In genomic region chr1:134770312-134770711, GRCm38 (mm10) we compare ENCODE assay signal across 19 mouse cellular contexts.
DNase-seq lines count a peak whose midpoint lies in the region; ATAC-seq lines count a peak whose summit lies in the region.
"Had no signal": no experiment of that assay in that cellular context is flagged by ENCODE, and none has a peak within 500 bp of the region (broad histone marks: within the 10 kb centered on the region; RNA-seq: fewer than 3 reads in every experiment).

No protein-coding gene starts in this region.

- H3K4me1 ChIP-seq in heart, embryonic 15.5 days (replicated peaks) = peaks cover 35% of the 10 kb centered on the region
- H3K4me1 ChIP-seq in heart, embryonic 12.5 days (replicated peaks) = peaks cover 31% of the 10 kb centered on the region
- H3K4me1 ChIP-seq in lung, embryonic 15.5 days = peaks cover 44% of the 10 kb centered on the region
- peaks cover 36% of the 10 kb centered on the region for H3K4me1 ChIP-seq in intestine, embryonic 16.5 days (ENCODE audit: control insufficient read depth, insufficient read depth, low read length)
- H3K4me1 ChIP-seq: forebrain, embryonic 15.5 days; hindbrain, embryonic 15.5 days had no signal

- ATAC-seq in heart, embryonic 15.5 days (replicated peaks; ENCODE audit: insufficient number of reproducible peaks, insufficient read depth, low FRiP score, low read depth) = no peak
- no peak for ATAC-seq in heart, embryonic 12.5 days (ENCODE audit: insufficient number of reproducible peaks, low FRiP score)
- ATAC-seq in lung, embryonic 15.5 days (ENCODE audit: borderline replicate concordance, extremely low read depth, low FRiP score, low TSS enrichment) = no peak
- no peak for ATAC-seq in intestine, embryonic 16.5 days
- ATAC-seq: forebrain, embryonic 15.5 days; liver, embryonic 12.5 days; lung, postnatal 0 days had no signal

- peaks cover 58% of the 10 kb centered on the region for H3K36me3 ChIP-seq in heart, embryonic 15.5 days
- H3K36me3 ChIP-seq in heart, embryonic 12.5 days = peaks cover 83% of the 10 kb centered on the region
- H3K36me3 ChIP-seq in lung, embryonic 15.5 days = peaks cover 7% of the 10 kb centered on the region
- H3K36me3 ChIP-seq in intestine, embryonic 16.5 days (ENCODE audit: control insufficient read depth, insufficient read depth, low read length) = peaks cover 6% of the 10 kb centered on the region

- no peaks in the 10 kb centered on the region for H3K9me3 ChIP-seq in heart, embryonic 15.5 days (replicated peaks)
- no peaks in the 10 kb centered on the region for H3K9me3 ChIP-seq in heart, embryonic 12.5 days (replicated peaks)
- no peaks in the 10 kb centered on the region for H3K9me3 ChIP-seq in lung, embryonic 15.5 days
- H3K9me3 ChIP-seq in intestine, embryonic 16.5 days (ENCODE audit: control insufficient read depth, low read length) = no peaks in the 10 kb centered on the region
- H3K9me3 ChIP-seq: embryonic facial prominence, embryonic 13.5 days; forebrain, embryonic 15.5 days; hindbrain, embryonic 15.5 days; limb, embryonic 12.5 days; liver, embryonic 12.5 days had no signal

- no peaks in the 10 kb centered on the region for H3K27me3 ChIP-seq in heart, embryonic 15.5 days
- H3K27me3 ChIP-seq in heart, embryonic 12.5 days (replicated peaks) = no peaks in the 10 kb centered on the region
- no peaks in the 10 kb centered on the region for H3K27me3 ChIP-seq in lung, embryonic 15.5 days
- H3K27me3 ChIP-seq in intestine, embryonic 16.5 days (replicated peaks; ENCODE audit: control insufficient read depth, insufficient read depth, low read length) = no peaks in the 10 kb centered on the region
- H3K27me3 ChIP-seq: embryonic facial prominence, embryonic 13.5 days; forebrain, embryonic 15.5 days; hindbrain, embryonic 15.5 days; limb, embryonic 12.5 days; liver, embryonic 12.5 days had no signal

- no peak for DNase-seq in lung, postnatal 36 days
- no peak for DNase-seq in adrenal gland, adult 2 months
- no peak for DNase-seq in frontal cortex, postnatal 14 days (ENCODE audit: low spot score in 2 of 2)
- DNase-seq: adrenal gland, adult 8-10 months; cerebellum, adult 9-11 months; heart, adult 2 months; kidney, adult 2 months; right cerebral cortex, postnatal 25 days; thymus, postnatal 14 days had no signal

- H3K4me2 ChIP-seq in heart, embryonic 15.5 days = no peak overlapping the region
- no peak overlapping the region for H3K4me2 ChIP-seq in heart, embryonic 12.5 days
- no peak overlapping the region for H3K4me2 ChIP-seq in lung, embryonic 15.5 days
- H3K4me2 ChIP-seq in intestine, embryonic 16.5 days (ENCODE audit: low read depth, low read length) = no peak overlapping the region
- H3K4me2 ChIP-seq: embryonic facial prominence, embryonic 13.5 days; forebrain, embryonic 15.5 days; hindbrain, embryonic 15.5 days; limb, embryonic 12.5 days; liver, embryonic 12.5 days had no signal

- WGBS in heart, embryonic 15.5 days = 94% methylated on average over 5 of the region's 5 CpGs
- 96% methylated on average over 5 of the region's 5 CpGs for WGBS in heart, embryonic 12.5 days
- 94% methylated on average over 5 of the region's 5 CpGs for WGBS in lung, embryonic 15.5 days
- 97% methylated on average over 5 of the region's 5 CpGs for whole genome bisulfite sequencing in intestine, embryonic 16.5 days

- no peak overlapping the region for H3K4me3 ChIP-seq in heart, embryonic 15.5 days
- no peak overlapping the region for H3K4me3 ChIP-seq in heart, embryonic 12.5 days
- H3K4me3 ChIP-seq in lung, embryonic 15.5 days = no peak overlapping the region
- H3K4me3 ChIP-seq in intestine, embryonic 16.5 days (ENCODE audit: low read length) = no peak overlapping the region
- H3K4me3 ChIP-seq: embryonic facial prominence, embryonic 13.5 days; forebrain, embryonic 15.5 days; heart, adult 2 months; hindbrain, embryonic 15.5 days; limb, embryonic 12.5 days; liver, embryonic 12.5 days had no signal

- no peak overlapping the region for H3K9ac ChIP-seq in heart, embryonic 15.5 days
- H3K9ac ChIP-seq in heart, embryonic 12.5 days = no peak overlapping the region
- H3K9ac ChIP-seq in lung, embryonic 15.5 days = no peak overlapping the region
- H3K9ac ChIP-seq in intestine, embryonic 16.5 days (ENCODE audit: low read depth, low read length) = no peak overlapping the region
- H3K9ac ChIP-seq: embryonic facial prominence, embryonic 13.5 days; forebrain, embryonic 15.5 days; hindbrain, embryonic 15.5 days; limb, embryonic 12.5 days; liver, embryonic 12.5 days had no signal

- H3K27ac ChIP-seq in heart, embryonic 15.5 days = peak overlapping the region; percentile 33; the same call in 1 of the 2 replicates
- no peak overlapping the region for H3K27ac ChIP-seq in heart, embryonic 12.5 days (ENCODE audit: poor library complexity, severe bottlenecking)
- peak overlapping the region; percentile 75 for H3K27ac ChIP-seq in lung, embryonic 15.5 days
- 0 out of 2 replicates have a peak overlapping the region, but pooled peaks have one; percentile 51 for H3K27ac ChIP-seq in intestine, embryonic 16.5 days (ENCODE audit: low read length)
- H3K27ac ChIP-seq: embryonic facial prominence, embryonic 13.5 days; forebrain, embryonic 15.5 days; heart, adult 2 months; hindbrain, embryonic 15.5 days; limb, embryonic 12.5 days; liver, embryonic 12.5 days had no signal
